Mouse (Mus musculus) limb, embryonic 12.5 days (tissue): ENCODE data around the gene Ncstn. TPM values are rescaled to one million over a fixed set of nuclear protein-coding genes. Genes with fewer than 3 reads are reported as not detected.

Experiments
- ATAC-seq: fragments of 200-750 bp; cut with Nextera tagmentation; 2 replicates; pipeline ENCODE4 v1.8.0; 2017; ENCODE audit warnings: low read depth, moderate TSS enrichment; ENCODE audit not compliant: insufficient number of reproducible peaks, insufficient read depth, low FRiP score, low TSS enrichment
- H3K27ac ChIP-seq: fragments of 300-500 bp; sonication (generic); 2 replicates; pipeline ENCODE4 v1.5.1; 2016; ENCODE audit warnings: mild to moderate bottlenecking, moderate library complexity
- H3K27me3 ChIP-seq: fragments of 300-500 bp; sonication (generic); 2 replicates; pipeline ENCODE4 v1.6.1; 2016; ENCODE audit warnings: mild to moderate bottlenecking, moderate library complexity
- H3K36me3 ChIP-seq: fragments of 300-500 bp; sonication (generic); 2 replicates; pipeline ENCODE4 v1.6.1; 2016; ENCODE audit warnings: mild to moderate bottlenecking, moderate library complexity
- H3K4me1 ChIP-seq: fragments of 300-500 bp; sonication (generic); replicated peaks from 2 replicates; pipeline ENCODE4 v1.6.1; 2016
- H3K4me2 ChIP-seq: fragments of 300-500 bp; sonication (generic); 2 replicates; pipeline ENCODE4 v1.6.1; 2016; ENCODE audit warnings: mild to moderate bottlenecking, moderate library complexity
- H3K4me3 ChIP-seq: fragments of 300-500 bp; sonication (generic); replicated peaks from 2 replicates; pipeline ENCODE4 v1.5.1; 2016; ENCODE audit warnings: mild to moderate bottlenecking
- H3K9ac ChIP-seq: fragments of 300-500 bp; sonication (generic); replicated peaks from 2 replicates; pipeline ENCODE4 v1.6.1; 2016; ENCODE audit warnings: mild to moderate bottlenecking, moderate library complexity
- H3K9me3 ChIP-seq: fragments of 300-500 bp; sonication (generic); 2 replicates; pipeline ENCODE4 v1.6.1; 2016; ENCODE audit warnings: mild to moderate bottlenecking, moderate library complexity
- WGBS: fragments of 180-500 bp; shearing (Covaris S2); methylation state at CpG from one replicate; pipeline ENCODE4 v1.1.7; 2016; 5-methylcytosine and 5-hydroxymethylcytosine counted together
- polyA plus RNA-seq: library from polyadenylated mRNA; unstranded; fragments of >200 nt; fragmentation: Nextera tagmentation; extraction: Ambion mirVana; gene quantifications from 2 replicates; pipeline ENCODE4 v1.2.1, GENCODE M21; 2016

Ncstn gene
- polyA plus RNA-seq, 1 experiment from 2014 or later: 86.6 TPM

DNA sequence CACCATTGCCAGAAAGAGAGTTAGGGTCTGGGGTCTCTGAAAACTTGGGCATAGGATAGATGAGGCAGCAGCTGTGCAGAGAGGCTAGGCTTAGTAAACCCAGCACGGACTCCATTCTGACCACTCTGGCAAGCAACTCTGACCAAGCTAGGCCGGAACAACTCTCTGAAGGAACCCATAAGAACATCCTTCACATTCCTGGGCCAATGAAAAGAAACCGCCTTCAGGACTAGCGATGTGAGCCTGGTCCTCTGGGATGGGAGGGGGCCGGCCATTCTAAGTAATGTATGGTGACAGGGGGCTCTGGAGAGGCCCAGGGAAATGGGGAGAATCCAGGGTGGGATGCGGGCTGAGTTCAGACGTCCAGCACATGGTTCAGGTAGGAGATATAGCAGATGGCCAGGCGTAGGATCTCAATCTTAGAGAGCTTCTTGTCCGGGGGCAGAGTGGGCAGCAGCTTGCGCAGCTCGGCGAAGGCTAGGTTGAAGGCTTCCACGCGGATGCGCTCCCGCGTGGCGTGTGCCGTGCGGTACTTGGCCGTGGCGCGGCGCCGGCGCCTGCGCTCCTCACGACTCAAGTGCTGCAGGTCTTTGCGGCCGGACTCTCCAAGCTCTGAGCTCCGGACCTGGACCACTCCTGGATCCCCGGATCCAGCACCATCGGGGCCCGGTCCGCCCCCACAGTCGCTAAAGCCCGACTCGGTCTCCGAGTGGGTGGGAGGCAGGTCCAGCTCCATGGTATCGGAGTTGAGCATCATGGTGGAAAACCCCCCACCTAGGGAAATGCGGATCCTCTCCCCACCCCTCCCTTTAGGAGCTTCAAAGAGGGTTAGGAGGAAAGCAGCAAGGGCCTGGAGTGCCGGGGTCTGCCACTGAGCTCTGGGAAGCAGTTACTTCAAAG, 28.8 kb downstream of the Ncstn start:
- H3K27ac ChIP-seq: no peak overlapping the region
- no peaks in the 10 kb centered on the region for H3K36me3 ChIP-seq
- peak overlapping the region; percentile 73 for H3K4me2 ChIP-seq
- no peaks in the 10 kb centered on the region for H3K9me3 ChIP-seq
- 2% methylated on average over 42 of the region's 42 CpGs for WGBS
- peak overlapping the region; percentile 60 for H3K9ac ChIP-seq
- H3K27me3 ChIP-seq: peaks cover 85% of the 10 kb centered on the region
- ATAC-seq: no peak
- peak overlapping the region; percentile 42 for H3K4me3 ChIP-seq
- peaks cover 30% of the 10 kb centered on the region for H3K4me1 ChIP-seq

DNA sequence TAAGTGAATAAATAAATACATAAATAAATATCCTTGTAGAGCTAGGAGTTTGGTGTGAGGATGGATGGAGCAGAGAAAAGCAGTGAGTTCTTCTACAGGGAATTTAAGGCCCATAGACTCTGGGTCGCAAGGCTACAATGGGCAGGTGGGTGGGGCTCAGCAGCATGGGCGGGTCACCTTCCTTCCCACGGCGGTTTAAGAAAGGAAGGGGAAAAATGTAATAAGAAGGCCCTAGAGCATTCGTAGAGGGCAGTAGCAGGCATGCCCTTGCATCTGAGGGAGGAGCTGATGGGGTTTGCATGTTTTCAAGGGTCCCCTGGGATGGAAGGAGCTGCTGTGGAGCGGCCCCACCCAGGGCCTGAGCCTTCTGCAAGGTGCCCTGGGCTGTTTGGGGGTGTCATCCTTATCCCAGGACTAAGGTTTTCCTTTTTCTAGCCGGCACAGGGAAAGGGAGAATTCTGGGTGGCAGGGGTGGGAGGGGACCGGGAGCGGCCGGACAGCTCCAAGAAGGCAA, 29.8 kb downstream of the Ncstn start:
- Histone ChIP-seq H3K27me3 (peaks cover 87% of the 10 kb centered on the region), H3K36me3 (no peaks in the 10 kb centered on the region), H3K27ac (no peak overlapping the region), H3K9me3 (no peaks in the 10 kb centered on the region), H3K4me3 (no peak overlapping the region), H3K9ac (no peak overlapping the region), H3K4me1 (peaks cover 31% of the 10 kb centered on the region), H3K4me2 (peak overlapping the region; percentile 73)
- 5% methylated on average over 10 of the region's 10 CpGs for WGBS
- no peak for ATAC-seq

DNA sequence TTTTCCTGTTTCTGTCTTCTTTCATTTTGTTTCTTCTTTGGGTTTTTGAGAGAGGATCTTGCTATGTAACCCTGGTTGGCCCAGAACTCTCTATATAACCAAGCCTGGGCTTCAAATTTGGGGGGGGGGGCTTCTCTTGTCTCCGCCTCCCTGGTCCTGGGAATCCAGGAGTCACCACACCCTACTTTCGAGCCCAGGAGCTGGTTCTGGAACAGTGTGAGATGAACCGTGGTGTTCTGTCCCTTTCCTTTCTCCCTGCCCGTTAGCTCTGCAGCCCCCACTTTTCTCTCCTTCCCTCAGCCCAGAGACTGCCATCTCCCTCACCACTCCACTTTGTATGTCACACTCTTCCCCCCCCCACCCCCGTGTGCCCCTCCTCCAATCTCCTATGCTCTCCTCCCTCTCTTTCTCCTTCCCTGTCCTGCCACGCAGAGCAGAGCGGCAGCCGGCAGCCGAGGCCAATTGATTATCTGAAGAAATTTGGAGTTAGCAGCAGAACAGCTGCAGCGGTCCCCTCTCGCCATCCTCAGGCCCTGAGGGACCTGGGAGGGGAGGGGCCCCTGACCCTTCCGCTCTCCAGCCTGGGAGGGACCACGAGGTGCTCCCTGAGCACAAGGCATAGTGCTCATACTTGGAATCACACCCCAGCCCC, 33.3 kb downstream of the Ncstn start:
- WGBS: 33% methylated on average over 13 of the region's 13 CpGs
- 0 out of 2 replicates have a peak, but pooled peaks have one; percentile 4 for ATAC-seq
- Histone ChIP-seq H3K36me3 (no peaks in the 10 kb centered on the region), H3K9me3 (no peaks in the 10 kb centered on the region), H3K4me2 (no peak overlapping the region), H3K4me1 (peaks cover 33% of the 10 kb centered on the region), H3K27me3 (peaks cover 67% of the 10 kb centered on the region), H3K27ac (no peak overlapping the region), H3K9ac (no peak overlapping the region), H3K4me3 (no peak overlapping the region)

DNA sequence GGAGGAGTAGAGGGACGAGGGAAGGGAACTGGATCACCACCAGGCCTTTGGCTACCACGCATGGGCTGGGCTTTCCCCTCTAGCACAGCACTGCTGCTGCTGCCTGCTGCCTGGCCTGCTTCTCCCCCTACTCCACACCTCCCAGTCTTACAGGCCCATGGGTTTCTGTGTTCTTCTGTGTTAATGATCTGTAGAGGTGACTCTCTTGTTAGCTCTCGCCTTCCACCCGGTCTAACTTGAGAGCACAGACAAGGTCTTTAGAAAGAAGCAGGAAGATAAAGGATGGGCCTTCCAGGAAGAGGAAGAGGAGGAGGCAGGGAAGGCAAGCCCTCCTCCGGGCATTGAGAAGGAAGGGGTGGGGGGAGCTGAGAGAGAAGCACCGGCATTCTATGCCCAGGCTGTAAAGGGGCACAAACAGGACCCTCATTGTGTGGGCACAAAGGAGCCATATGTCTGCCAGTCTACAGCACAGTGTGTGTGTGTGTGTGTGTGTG, 34.3 kb downstream of the Ncstn start:
- ATAC-seq: no peak
- 34% methylated on average over 6 of the region's 6 CpGs for WGBS
- no peak overlapping the region for H3K4me3 ChIP-seq

DNA sequence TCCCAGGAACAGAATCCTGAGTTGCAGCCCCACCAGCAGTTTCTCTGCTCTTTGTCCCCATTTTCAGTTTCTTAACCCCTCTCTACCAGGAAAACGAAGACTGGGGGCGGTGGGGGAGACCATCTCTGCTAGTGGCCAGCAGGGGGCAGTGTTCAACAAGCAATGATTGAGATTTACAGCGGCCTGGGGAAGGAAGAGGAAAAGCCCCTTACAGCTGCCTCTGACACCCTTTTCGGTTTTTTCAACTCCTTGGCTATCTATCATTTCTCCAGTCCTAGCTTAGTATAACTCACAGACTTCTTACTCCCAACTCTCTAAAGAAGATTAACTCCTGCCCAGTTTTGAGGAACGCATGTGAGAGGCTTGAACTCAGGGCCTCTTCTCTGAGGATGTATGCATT, 35.7 kb downstream of the Ncstn start:
- no peaks in the 10 kb centered on the region for H3K36me3 ChIP-seq
- H3K4me2 ChIP-seq: no peak overlapping the region
- H3K27ac ChIP-seq: no peak overlapping the region
- no peaks in the 10 kb centered on the region for H3K9me3 ChIP-seq
- peak; percentile 49; the same call in 1 of the 2 replicates for ATAC-seq
- no peak overlapping the region for H3K4me3 ChIP-seq
- WGBS: 10% methylated on average over 5 of the region's 5 CpGs
- H3K27me3 ChIP-seq: peaks cover 44% of the 10 kb centered on the region
- H3K9ac ChIP-seq: no peak overlapping the region
- H3K4me1 ChIP-seq: peaks cover 18% of the 10 kb centered on the region

More for the DNA sequence above, 34.3 kb downstream of the Ncstn start:
- H3K27me3 ChIP-seq: peaks cover 57% of the 10 kb centered on the region
- H3K4me2 ChIP-seq: peak overlapping the region; percentile 9; the same call in 1 of the 2 replicates
- H3K9me3 ChIP-seq: no peaks in the 10 kb centered on the region
- no peak overlapping the region for H3K9ac ChIP-seq
- no peaks in the 10 kb centered on the region for H3K36me3 ChIP-seq
- peaks cover 23% of the 10 kb centered on the region for H3K4me1 ChIP-seq
- peak overlapping the region; percentile 4; the same call in 1 of the 2 replicates for H3K27ac ChIP-seq

- ATAC-seq: peak; percentile 45; the same call in 1 of the 2 replicates
- Histone ChIP-seq H3K36me3 (no peaks in the 10 kb centered on the region), H3K27ac (no peak overlapping the region), H3K4me2 (no peak overlapping the region), H3K4me3 (no peak overlapping the region), H3K9ac (no peak overlapping the region), H3K4me1 (peaks cover 18% of the 10 kb centered on the region), H3K9me3 (no peaks in the 10 kb centered on the region), H3K27me3 (peaks cover 39% of the 10 kb centered on the region)
- 69% methylated on average over 8 of the region's 8 CpGs for WGBS
These were observed 36.2 kb downstream of the Ncstn start for GRCm38 (mm10) chr1:172046410-172046809.

DNA sequence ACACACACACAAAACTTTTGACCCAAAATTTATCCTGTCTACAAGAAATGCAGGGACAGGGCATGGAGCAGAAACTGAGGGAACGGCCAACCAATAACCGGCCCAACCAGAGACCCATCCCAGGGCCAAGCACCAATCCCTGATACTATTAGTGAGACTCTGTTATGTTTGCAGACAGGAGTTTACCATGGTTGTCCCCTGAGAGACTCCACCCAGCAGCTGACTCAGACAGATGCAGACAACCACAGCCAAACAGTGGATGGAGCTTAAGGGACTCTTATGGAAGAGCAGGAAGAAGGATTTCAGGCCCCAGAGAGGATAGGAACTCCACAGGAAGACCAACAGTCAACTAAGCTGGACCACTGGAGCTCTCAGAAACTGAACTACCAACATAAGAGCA, 52.7 kb downstream of the Ncstn start:
- Histone ChIP-seq H3K27ac (no peak overlapping the region), H3K36me3 (no peaks in the 10 kb centered on the region), H3K9me3 (no peaks in the 10 kb centered on the region), H3K4me3 (no peak overlapping the region), H3K9ac (no peak overlapping the region), H3K4me1 (peaks cover 24% of the 10 kb centered on the region), H3K27me3 (no peaks in the 10 kb centered on the region), H3K4me2 (no peak overlapping the region)
- 92% methylated on average over 2 of the region's 2 CpGs for WGBS
- ATAC-seq: no peak

DNA sequence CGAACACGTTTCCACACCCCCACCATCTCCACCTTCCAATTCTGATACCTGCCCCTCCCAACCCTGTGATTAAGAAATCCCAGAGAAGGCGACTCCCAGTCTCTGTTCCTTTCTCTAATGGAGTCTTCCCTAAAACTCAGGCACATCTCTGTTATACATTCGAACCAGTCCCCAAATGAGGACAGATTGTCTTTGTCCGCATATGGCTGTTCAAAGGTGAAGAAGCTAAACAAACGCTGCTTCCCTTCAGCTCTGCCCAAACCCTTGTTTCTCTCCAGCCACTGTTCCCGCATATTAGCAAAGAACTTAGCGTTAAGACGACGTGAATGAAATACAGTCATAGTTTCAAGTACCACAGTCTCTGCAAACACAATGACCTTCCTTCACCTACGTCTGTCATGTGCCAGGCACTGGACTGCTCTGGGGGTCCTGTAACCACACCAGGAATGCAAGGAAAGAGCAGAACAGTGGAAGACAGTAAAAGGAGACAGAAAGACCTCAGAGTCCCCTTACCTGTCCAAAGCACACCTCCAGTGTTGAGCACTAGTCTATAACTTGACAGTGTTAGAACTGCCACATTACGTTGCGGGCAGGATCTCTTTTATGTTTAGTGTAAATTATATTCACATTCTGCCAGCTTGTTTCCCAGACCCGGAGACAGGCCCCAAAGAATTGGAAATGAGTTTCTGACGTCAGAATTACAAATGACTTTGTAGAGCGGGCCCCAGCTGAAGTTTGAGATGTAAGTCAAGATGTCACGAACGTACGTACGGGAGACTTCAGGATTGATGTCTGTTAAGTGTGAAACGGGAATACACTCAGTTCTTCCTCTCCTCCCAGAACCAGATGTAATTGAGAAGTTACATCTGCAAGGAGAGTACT, 54.0 kb downstream of the Ncstn start, which contains the start of gene Vangl2:
Gene Vangl2, minus strand, starts transcription at position 51 of the 882 bp plus-strand sequence.
- 56% methylated on average over 21 of the region's 21 CpGs for WGBS
- peaks cover 36% of the 10 kb centered on the region for H3K4me1 ChIP-seq

GRCm38 (mm10) chr1:172027809-172028102, 54.8 kb downstream of the Ncstn start:
- Histone ChIP-seq H3K9ac (peak overlapping the region; percentile 91), H3K36me3 (peaks cover 13% of the 10 kb centered on the region; the same call in 1 of the 2 replicates), H3K9me3 (no peaks in the 10 kb centered on the region), H3K27me3 (no peaks in the 10 kb centered on the region), H3K4me2 (peak overlapping the region; percentile 70), H3K27ac (peak overlapping the region; percentile 97), H3K4me3 (peak overlapping the region; percentile 76), H3K4me1 (peaks cover 36% of the 10 kb centered on the region)
- 4% methylated on average over 10 of the region's 10 CpGs for WGBS
- ATAC-seq: no peak

More for the DNA sequence above, 54.0 kb downstream of the Ncstn start, which contains the start of gene Vangl2:
- Histone ChIP-seq H3K36me3 (peaks cover 7% of the 10 kb centered on the region; the same call in 1 of the 2 replicates), H3K27ac (peak within 1 kb of the TSS; percentile 97), H3K9me3 (no peaks in the 10 kb centered on the region), H3K9ac (peak within 1 kb of the TSS; percentile 91), H3K4me2 (peak within 1 kb of the TSS; percentile 70), H3K4me3 (peak within 1 kb of the TSS; percentile 76), H3K27me3 (no peaks in the 10 kb centered on the region)
- ATAC-seq: no peak

- Histone ChIP-seq H3K4me2 (peak overlapping the region; percentile 70), H3K4me1 (peaks cover 41% of the 10 kb centered on the region)
- under 1% methylated on average over 49 of the region's 54 CpGs for WGBS
These were observed 55.4 kb downstream of the Ncstn start for GRCm38 (mm10) chr1:172027010-172027808.

More at GRCm38 (mm10) chr1:172027010-172027808, 55.4 kb downstream of the Ncstn start:
- Histone ChIP-seq H3K9ac (peak overlapping the region; percentile 91), H3K9me3 (no peaks in the 10 kb centered on the region), H3K36me3 (peaks cover 17% of the 10 kb centered on the region; the same call in 1 of the 2 replicates), H3K27me3 (no peaks in the 10 kb centered on the region), H3K27ac (peak overlapping the region; percentile 97), H3K4me3 (peak overlapping the region; percentile 76)
- ATAC-seq: peak; percentile 85
